Mouse (Mus musculus): ENCODE measurements around the gene Sntb2.

Gene Sntb2

GRCm38 (mm10) chr8:107035641-107036040, 100.1 kb downstream of the Sntb2 start:
- no peak for DNase-seq (ENCODE audit: low read depth, low spot score)

DNA sequence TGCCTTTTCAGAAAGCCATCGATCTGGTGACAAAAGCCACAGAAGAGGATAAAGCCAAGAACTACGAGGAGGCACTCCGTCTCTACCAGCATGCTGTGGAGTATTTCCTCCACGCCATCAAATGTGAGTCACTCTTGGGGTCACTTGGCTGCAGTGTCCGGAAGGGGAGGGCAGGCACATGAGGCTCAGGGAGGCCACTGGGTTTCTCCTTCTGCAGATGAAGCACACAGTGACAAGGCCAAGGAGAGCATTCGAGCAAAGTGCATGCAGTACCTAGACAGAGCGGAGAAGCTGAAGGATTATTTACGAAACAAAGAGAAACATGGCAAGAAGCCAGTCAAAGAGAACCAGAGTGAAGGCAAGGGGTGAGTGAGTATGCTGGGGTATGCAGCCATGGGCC, 101.1 kb downstream of the Sntb2 start:
- DNase-seq (ENCODE audit: low read depth, low spot score), result no peak

DNA sequence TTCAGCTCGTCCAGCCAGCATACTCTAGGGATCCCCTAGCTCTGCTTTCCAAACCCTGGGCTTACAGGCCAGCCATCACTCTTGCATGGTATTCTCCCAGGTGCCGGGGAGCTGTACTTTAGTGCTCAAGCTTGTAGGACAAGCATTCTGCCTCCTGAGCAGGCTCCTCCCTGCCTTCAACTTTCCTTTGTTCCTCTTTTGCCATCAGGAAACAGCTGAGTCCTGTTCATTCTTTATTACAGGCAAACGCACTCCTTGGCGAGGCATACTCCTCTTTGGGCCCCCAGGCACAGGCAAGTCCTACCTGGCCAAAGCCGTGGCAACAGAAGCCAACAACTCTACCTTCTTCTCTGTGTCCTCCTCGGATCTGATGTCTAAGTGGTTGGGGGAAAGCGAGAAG, 105.1 kb downstream of the Sntb2 start:
- peak; percentile 33 for DNase-seq (ENCODE audit: low read depth, low spot score)

DNA sequence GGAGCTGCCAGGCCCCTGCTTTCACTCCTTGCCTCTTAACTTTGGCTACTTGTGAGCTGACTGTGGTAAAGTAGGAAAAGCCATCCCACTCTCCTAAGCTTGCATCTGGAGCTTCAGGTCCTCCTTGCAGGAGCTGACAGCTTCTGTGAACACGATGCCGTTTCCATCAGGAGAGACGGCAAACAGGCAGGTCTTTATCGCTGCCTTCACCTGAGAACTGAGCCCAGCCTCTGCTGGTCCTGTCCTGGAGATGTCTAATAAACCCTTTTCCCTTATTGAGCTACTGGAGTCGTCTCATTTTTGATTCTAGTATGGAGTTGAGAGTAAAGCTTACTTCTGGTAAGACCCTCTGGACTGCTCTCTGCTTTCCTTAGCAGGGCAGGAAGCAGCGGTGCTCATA, 109.9 kb downstream of the Sntb2 start:
- no peak for DNase-seq (ENCODE audit: low read depth, low spot score)

GRCm38 (mm10) chr8:107046976-107047375, 111.4 kb downstream of the Sntb2 start:
- no peak for DNase-seq (ENCODE audit: low read depth, low spot score)

GRCm38 (mm10) chr8:107048061-107048941, 112.8 kb downstream of the Sntb2 start, which contains the start of gene Pdf:
TSS of gene Pdf (minus strand) at chr8:107048614.
- DNase-seq (ENCODE audit: low read depth, low spot score), result peak; percentile 84

DNA sequence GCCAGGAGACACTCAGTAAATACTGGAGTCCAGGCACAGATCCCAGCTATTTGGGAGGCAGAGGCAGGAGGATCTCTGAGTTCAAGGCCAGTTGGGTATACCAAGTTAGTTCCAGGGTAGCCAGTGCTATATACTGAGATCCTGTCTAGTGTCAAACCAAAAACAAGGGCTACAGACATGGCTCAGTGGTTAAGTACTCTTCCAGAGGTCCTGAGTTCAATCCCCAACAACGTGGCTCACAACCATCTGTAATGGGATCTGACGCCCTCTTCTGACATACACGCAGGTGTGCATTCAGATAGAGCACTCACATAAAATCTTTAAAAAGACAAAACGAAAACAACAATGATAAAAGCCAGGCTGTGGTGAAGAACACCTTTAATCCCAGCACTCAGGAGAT, 113.9 kb downstream of the Sntb2 start:
- no peak for DNase-seq (ENCODE audit: low read depth, low spot score)

DNA sequence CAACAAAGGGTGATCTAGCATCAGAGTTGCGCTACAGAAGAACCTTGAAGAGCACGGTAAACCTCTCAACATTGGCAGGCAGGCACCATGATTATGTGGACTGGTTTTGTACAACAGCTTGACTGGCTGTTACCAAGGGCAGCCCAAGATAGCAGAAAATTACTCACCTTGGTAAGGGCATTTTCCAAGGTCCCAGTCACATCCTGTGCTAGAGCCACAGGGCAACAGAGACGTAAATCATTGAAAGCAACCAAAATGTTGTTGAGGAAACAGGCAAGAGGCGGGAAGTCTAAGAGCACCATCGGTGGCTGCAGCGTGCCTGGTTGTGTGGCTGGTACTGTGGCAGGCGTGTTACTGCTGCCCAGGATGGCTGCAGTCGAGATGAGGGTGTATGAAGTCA, 116.5 kb downstream of the Sntb2 start:
- DNase-seq (ENCODE audit: low read depth, low spot score), result no peak

GRCm38 (mm10) chr8:107056076-107056972, 120.8 kb downstream of the Sntb2 start, which contains the start of the genes Cog8 and Nip7:
TSS of gene Cog8 (minus strand) at chr8:107056689.
TSS of gene Nip7 (plus strand) at chr8:107056877.
- peak; percentile 99 for DNase-seq (ENCODE audit: low read depth, low spot score)

GRCm38 (mm10) chr8:107056973-107057369, 121.4 kb downstream of the Sntb2 start:
- no peak for DNase-seq (ENCODE audit: low read depth, low spot score)

DNA sequence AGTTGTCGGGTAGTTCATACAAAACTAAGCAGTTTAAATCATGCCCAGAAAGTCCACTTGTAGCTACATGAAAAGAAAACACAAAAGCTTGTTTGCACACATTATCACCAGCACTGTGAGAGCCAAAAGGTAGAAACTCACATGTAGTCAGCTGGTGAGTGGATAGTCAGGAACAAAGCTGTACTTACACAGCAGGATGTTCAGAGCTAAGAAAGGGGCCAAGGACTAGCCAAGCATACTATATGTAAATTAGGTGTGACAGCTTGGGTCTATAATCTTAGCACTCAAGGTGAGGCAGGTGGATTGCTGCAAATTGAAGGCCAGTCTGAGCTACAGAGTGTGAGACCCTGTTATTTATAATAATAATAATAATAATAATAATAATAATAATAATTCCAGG, 127.1 kb downstream of the Sntb2 start:
- no peak for DNase-seq (ENCODE audit: low read depth, low spot score)

DNA sequence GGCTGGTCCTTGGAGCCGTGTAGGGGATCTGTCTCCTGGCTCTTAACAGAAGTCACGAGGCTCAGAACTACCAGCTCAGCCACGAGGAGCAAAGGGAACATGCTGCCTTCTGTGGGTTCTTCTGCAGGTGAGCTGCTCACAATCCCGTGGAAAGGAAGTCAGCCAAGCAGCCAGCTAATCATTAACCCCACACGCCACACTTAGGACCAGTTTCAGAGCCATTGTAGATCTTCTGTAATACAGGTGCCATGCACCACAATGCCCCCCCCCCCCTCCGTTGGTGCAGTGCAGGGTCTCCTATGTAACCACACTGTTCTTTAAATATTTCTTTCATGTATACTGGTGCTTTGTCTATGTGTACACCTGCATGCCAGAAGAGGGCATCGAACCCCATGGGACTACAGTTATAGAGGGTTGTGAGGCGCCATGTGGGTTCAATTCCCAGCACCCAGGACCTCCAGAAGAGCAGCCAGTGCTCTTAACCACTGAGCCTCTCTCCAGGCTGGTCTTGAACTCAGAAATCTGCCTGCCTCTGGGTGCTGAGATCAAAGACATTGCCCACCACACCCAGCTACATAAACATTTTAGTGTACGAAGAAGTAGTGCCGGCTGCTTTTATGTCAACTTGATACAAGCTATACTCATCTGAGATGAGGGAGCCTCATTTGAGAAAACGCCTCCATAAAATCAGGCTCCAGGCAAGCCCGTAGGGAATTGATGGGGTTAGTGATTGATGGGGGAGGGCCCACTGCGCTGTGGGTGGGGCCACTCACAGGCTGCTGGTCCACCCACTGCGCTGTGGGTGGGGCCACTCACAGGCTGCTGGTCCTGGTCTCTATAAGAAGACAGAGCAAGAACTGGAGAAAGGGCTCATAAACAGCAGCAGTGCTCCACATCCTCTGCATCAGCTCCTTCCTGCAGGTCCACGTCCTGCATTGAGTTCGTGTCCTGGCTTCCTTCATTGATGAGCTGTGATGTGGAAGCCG, 130.3 kb downstream of the Sntb2 start, which contains the start of gene Tmed6:
TSS of gene Tmed6 (minus strand) at position 134 of the 986 bp plus-strand sequence.
- DNase-seq (ENCODE audit: low read depth, low spot score), result peak; percentile 97

Data from ZHBTc4 (cell line).